Mouse (Mus musculus) bone marrow, adult 2 months (tissue): Measurements from ENCODE around the gene Scp2. TPM values are rescaled to one million over a fixed set of nuclear protein-coding genes. Genes with fewer than 3 reads are reported as not detected.

Experiments used
- H3K27ac ChIP-seq: fragments of 200-500 bp; 2 replicates; pipeline ENCODE4 v1.5.1; 2012; ENCODE audit warnings: low read depth, mild to moderate bottlenecking, control low read depth, inconsistent platforms, low read length; ENCODE audit not compliant: control insufficient read depth, poor library complexity, insufficient read depth
- H3K4me1 ChIP-seq: fragments of 200-500 bp; 2 replicates; pipeline ENCODE4 v1.6.1; 2011; ENCODE audit warnings: low read length; ENCODE audit not compliant: control insufficient read depth, insufficient read depth
- H3K4me3 ChIP-seq: fragments of 200-500 bp; replicated peaks from 2 replicates; pipeline ENCODE3; 2011; ENCODE audit warnings: mild to moderate bottlenecking, low read depth, low read length, control low read depth; ENCODE audit not compliant: control insufficient read depth
- CTCF ChIP-seq: fragments of 200-500 bp; IDR thresholded peaks from 2 replicates; pipeline ENCODE4 v1.5.1; 2011; ENCODE audit warnings: low read length, control low read depth; ENCODE audit not compliant: control insufficient read depth, insufficient read depth
- POLR2A ChIP-seq: fragments of 200-500 bp; IDR thresholded peaks from 2 replicates; pipeline ENCODE4 v1.6.1; 2011; ENCODE audit warnings: low read depth, mild to moderate bottlenecking, control low read depth, low read length, borderline replicate concordance; ENCODE audit not compliant: control insufficient read depth
- WGBS: fragments of 180-500 bp; shearing (Covaris S2); methylation state at CpG from one replicate; pipeline ENCODE4 v1.1.7; 2018; 5-methylcytosine and 5-hydroxymethylcytosine counted together
- polyA plus RNA-seq: library from polyadenylated mRNA; stranded (reverse); fragments of >200 nt; gene quantifications from 2 replicates; pipeline ENCODE4 v1.2.4, GENCODE M21; 2011; ENCODE audit warnings: low replicate concordance; ENCODE audit not compliant: missing spikeins, insufficient read depth, insufficient read length

Gene Scp2
- polyA plus RNA-seq, 1 experiment = 81.7 TPM

DNA sequence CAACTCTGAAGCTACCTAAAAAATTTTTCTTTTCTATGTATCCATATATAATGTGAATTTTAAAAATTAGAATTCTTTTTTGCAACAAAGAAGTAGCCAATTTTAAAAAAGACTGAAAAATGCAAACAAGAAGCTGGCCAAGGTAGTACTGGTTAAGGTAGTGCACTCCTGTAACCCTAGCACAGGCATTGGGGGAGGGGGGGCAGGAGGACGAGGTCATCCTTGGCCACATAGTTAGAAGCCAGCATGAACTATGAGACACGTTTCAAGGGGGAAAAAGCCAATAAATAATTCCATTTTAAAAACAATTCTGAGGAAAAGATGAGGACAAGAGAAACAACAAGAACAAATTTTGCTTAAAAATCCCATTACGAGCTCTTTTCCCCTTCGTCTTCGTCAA is 82.3 kb downstream of the Scp2 start:
- WGBS = 92% methylated on average over 5 of the region's 5 CpGs
- H3K27ac ChIP-seq = no peak overlapping the region
- TF ChIP-seq POLR2A (no peak), CTCF (no peak)
- H3K4me1 ChIP-seq = no peaks in the 10 kb centered on the region; the same call in 1 of the 2 replicates
- no peak overlapping the region for H3K4me3 ChIP-seq

DNA sequence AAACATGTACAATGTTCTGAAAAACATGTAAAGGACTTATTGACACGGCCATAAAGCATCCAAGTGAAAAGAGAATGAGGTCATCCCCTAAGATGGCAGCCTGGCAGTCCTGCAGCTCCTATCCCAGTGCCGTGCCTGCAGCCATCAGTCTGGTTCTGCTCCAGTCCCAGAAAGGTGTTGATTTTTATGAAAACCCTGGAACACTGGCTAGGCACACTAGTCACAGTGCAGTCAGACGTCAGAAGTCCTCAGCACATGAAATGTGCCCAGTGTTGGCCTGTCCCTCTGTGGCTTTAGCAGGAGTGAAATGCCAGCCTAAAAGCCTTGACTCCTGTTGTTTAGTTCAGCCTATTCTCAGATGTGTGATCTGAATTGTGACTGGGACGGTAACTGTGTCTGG is 84.0 kb downstream of the Scp2 start:
- TF ChIP-seq POLR2A (no peak), CTCF (no peak)
- 87% methylated on average over 4 of the region's 4 CpGs for WGBS
- Histone ChIP-seq H3K4me1 (no peaks in the 10 kb centered on the region; the same call in 1 of the 2 replicates), H3K27ac (no peak overlapping the region), H3K4me3 (no peak overlapping the region)

- Histone ChIP-seq H3K27ac (no peak overlapping the region), H3K4me1 (no peaks in the 10 kb centered on the region; the same call in 1 of the 2 replicates), H3K4me3 (no peak overlapping the region)
- 74% methylated on average over 19 of the region's 19 CpGs for WGBS
- TF ChIP-seq POLR2A (no peak), CTCF (no peak)
Measured at GRCm38 (mm10) chr4:108059601-108060379, 85.0 kb downstream of the Scp2 start.

- 63% methylated on average over 10 of the region's 10 CpGs for WGBS
- no peak overlapping the region for H3K4me3 ChIP-seq
- no peak overlapping the region for H3K27ac ChIP-seq
- H3K4me1 ChIP-seq = no peaks in the 10 kb centered on the region
- TF ChIP-seq CTCF = no peak
Measured at GRCm38 (mm10) chr4:108058166-108058565, 86.6 kb downstream of the Scp2 start.

DNA sequence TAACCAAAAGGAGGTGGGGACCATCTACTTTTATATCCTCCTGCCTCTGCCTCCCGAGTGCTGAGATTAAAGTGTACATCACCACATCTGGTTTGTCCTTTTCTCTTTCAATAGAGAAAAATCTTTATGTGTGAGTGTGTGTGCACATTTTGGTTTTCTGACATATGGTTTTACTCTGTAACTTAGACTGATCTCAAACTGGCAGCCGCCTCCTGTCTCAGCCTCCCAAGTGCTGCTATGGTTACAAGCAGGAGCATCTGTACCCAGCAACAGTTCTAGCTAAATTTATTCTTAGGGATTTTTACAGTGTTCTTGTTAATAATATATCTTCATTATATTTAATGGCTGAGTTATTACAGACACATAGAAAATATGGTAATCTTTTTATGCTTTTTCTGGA is 87.6 kb downstream of the Scp2 start:
- Histone ChIP-seq H3K4me1 (no peaks in the 10 kb centered on the region), H3K4me3 (no peak overlapping the region), H3K27ac (no peak overlapping the region)
- TF ChIP-seq POLR2A = no peak
- no peak for TF ChIP-seq CTCF
- WGBS = 83% methylated on average over 2 of the region's 2 CpGs

DNA sequence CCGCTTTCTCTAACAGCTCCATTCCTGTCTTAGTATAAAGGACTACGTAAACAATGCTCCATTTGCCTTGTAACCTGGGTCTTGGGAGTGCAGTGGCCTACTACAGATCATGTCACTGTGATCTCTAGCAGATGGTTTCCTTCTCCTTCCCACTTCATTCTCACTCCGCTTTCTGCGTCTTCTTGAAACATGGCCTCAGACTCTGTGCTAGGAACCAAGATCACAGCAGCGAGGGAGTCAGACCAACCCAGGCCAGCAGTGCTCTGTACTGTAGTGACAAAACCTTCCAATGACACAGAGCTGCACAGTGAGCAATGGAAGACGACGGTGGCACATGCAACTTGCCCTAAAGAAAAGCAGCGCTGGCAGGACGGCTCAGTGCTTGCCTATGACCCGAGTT is 88.9 kb downstream of the Scp2 start:
- Histone ChIP-seq H3K4me1 (no peaks in the 10 kb centered on the region), H3K4me3 (no peak overlapping the region), H3K27ac (no peak overlapping the region)
- WGBS = 94% methylated on average over 10 of the region's 10 CpGs
- no peak for TF ChIP-seq POLR2A
- no peak for TF ChIP-seq CTCF

GRCm38 (mm10) chr4:108052673-108053072 is 92.1 kb downstream of the Scp2 start:
- no peak overlapping the region for H3K4me3 ChIP-seq
- H3K27ac ChIP-seq = no peak overlapping the region
- no peaks in the 10 kb centered on the region for H3K4me1 ChIP-seq
- 90% methylated on average over 8 of the region's 8 CpGs for WGBS
- TF ChIP-seq CTCF (no peak), POLR2A (no peak)

DNA sequence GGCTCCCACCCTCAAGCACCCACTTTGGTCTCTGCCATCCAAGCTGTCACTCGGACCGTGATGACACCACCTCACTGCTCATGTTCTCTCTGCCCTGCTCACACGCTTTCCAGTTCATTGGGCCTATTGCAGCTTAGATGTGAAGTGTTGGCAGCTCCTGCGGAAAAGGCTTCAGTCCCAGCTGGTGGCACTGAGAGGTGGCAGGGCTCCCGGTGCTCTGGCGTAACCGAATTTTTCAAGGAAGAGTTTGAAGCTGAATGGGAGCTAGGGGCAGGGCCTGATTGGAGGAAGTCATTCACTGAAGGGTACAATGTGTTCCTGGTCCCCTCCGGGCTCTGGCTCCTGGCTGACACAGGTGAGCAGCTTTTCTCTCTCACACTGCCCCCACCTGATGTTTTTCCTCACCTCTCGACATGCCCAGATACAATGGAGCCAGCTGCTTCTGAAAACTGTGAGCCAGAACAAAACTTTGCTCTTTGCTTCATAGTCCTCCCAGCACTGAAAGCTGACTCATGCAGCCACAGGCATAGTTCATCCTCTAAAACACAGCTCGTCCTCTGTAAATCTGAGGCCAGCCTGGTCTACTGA is 93.0 kb downstream of the Scp2 start:
- TF ChIP-seq POLR2A (no peak), CTCF (no peak)
- WGBS = 84% methylated on average over 10 of the region's 10 CpGs
- no peak overlapping the region for H3K4me3 ChIP-seq

More for the DNA sequence above, 93.0 kb downstream of the Scp2 start:
- H3K4me1 ChIP-seq = no peaks in the 10 kb centered on the region
- H3K27ac ChIP-seq = no peak overlapping the region
